Mouse (Mus musculus) spleen, adult 2 months (tissue): Measurements from ENCODE around the gene Id4. TPM values are rescaled to one million over a fixed set of nuclear protein-coding genes. Genes with fewer than 3 reads are reported as not detected.

Source experiments
- DNase-seq, 2 experiments: peaks; one replicate each; pipeline versions ENCODE4 v3.0.0 to v3.0.0-alpha.2; 2012 to 2021; ENCODE audit warnings: low spot score in 2 of 2, low read depth in 1 of 2
- H3K27ac ChIP-seq: fragments of 200-500 bp; 2 replicates; pipeline ENCODE4 v1.5.1; 2012; ENCODE audit warnings: low read length, inconsistent platforms; ENCODE audit not compliant: insufficient read depth
- H3K27me3 ChIP-seq: fragments of 200-500 bp; 2 replicates; pipeline ENCODE4 v1.6.1; 2012; ENCODE audit warnings: mild to moderate bottlenecking, moderate library complexity, low read length, inconsistent platforms; ENCODE audit not compliant: control insufficient read depth, insufficient read depth
- H3K36me3 ChIP-seq: fragments of 200-500 bp; 2 replicates; pipeline ENCODE4 v1.6.1; 2012; ENCODE audit warnings: mild to moderate bottlenecking, low read length, inconsistent platforms; ENCODE audit not compliant: control insufficient read depth, insufficient read depth
- H3K4me1 ChIP-seq: fragments of 200-500 bp; 2 replicates; pipeline ENCODE4 v1.6.1; 2011; ENCODE audit warnings: inconsistent platforms; ENCODE audit not compliant: control insufficient read depth, insufficient read depth, insufficient read length
- H3K4me3 ChIP-seq: fragments of 200-500 bp; 2 replicates; pipeline ENCODE4 v1.5.1; 2011; ENCODE audit warnings: mild to moderate bottlenecking, inconsistent platforms; ENCODE audit not compliant: insufficient read depth, insufficient read length; ENCODE audit errors: extremely low read depth
- CTCF ChIP-seq: fragments of 200-500 bp; IDR thresholded peaks from 2 replicates; pipeline ENCODE4 v1.5.1; 2011; ENCODE audit warnings: mild to moderate bottlenecking, inconsistent platforms; ENCODE audit not compliant: insufficient read depth, insufficient read length, insufficient replicate concordance; ENCODE audit errors: extremely low read depth
- POLR2A ChIP-seq: fragments of 200-500 bp; IDR thresholded peaks from 2 replicates; pipeline ENCODE4 v1.6.1; 2011; ENCODE audit warnings: low read depth, low read length, inconsistent platforms
- WGBS: fragments of 180-500 bp; shearing (Covaris S2); methylation state at CpG from one replicate; pipeline ENCODE4 v1.1.7; 2018; 5-methylcytosine and 5-hydroxymethylcytosine counted together
- polyA plus RNA-seq: library from polyadenylated mRNA; depleted of rRNA; stranded (reverse); fragments of >200 nt; gene quantifications from 2 replicates; pipeline ENCODE4 v1.2.3, GENCODE M21; 2012

Gene Id4
- polyA plus RNA-seq, 1 experiment = 3.0 TPM

DNA sequence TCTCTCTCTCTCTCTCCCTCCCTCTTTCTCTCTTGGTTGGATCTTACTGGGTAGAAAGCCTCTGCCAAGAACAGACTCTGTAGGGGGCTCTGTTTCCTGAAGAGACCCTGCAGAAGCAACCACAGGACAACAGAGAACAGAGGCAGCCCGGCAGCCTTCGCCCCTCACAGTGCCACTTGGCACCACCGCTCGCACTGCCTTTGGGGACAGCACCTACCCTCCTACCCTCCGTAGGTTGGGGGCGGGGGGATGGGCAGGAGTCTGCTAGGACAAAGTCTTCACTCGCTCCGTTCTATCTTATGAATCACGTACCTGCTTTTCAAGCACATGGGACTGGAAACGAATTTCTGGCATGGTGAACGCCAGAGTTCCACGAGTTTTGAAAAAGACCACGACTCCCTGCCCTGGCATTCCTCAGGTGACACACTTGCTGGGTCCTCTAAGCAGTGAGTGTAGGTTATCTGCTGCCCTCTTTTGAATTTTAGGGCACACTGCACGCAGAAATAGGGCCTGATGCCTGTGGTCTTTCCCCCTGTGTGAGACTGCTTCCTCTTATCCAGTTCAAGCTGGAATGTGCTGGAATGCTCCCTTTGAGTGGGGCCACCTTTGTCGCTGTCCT, 12.5 kb downstream of the Id4 start:
- Histone ChIP-seq H3K4me1 (no peaks in the 10 kb centered on the region), H3K27me3 (no peaks in the 10 kb centered on the region), H3K27ac (no peak overlapping the region), H3K4me3 (no peak overlapping the region), H3K36me3 (no peaks in the 10 kb centered on the region)
- WGBS = 7% methylated on average over 15 of the region's 15 CpGs
- no peak for TF ChIP-seq CTCF
- TF ChIP-seq POLR2A = no peak
- DNase-seq = no peak

DNA sequence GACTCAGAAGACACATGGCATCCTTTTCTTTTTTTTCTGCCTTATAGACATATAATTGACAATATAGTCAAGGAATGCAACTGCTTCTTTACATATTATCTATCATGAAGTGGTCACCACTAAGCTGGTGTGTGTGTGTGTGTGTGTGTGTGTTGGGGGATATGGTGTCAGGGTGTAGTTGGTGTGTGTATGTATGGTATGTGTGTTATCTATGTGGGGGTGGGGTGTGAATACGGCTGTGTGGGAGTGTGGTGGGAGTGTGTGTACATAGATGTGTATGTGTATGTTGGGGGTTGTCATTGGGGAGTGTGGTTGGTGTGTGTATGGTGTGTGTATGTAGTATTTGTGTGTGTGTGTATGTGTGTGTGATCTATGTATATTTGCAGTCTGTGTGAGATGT, 13.1 kb downstream of the Id4 start:
- no peaks in the 10 kb centered on the region for H3K27me3 ChIP-seq
- no peaks in the 10 kb centered on the region for H3K36me3 ChIP-seq
- 79% methylated on average over 1 of the region's 1 CpGs for WGBS
- TF ChIP-seq CTCF (no peak), POLR2A (no peak)
- no peak overlapping the region for H3K27ac ChIP-seq
- no peak overlapping the region for H3K4me3 ChIP-seq
- H3K4me1 ChIP-seq = no peaks in the 10 kb centered on the region
- DNase-seq = no peak

DNA sequence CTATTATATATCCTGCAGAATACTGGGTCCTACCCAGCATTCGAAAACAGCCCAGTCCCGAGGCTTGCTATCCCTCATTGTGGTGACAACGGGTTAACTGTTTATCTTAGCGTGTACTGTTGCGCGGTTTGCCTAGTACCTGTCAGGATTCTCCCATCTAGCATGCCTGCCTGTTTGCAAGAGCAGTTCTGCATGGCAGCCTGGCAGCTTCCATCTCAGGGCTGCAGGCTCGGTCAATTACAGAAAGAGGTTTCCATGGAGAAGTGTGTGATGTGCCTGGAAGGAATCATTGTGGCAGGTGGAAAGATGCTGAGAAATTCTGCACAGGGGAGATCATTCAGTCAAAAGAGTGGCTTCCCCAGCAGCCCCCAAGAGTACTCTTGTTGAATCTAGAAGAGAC, 16.0 kb downstream of the Id4 start:
- H3K27ac ChIP-seq = no peak overlapping the region
- H3K27me3 ChIP-seq = no peaks in the 10 kb centered on the region
- TF ChIP-seq POLR2A (no peak), CTCF (no peak)
- no peaks in the 10 kb centered on the region for H3K36me3 ChIP-seq
- DNase-seq = no peak
- H3K4me1 ChIP-seq = no peaks in the 10 kb centered on the region
- 93% methylated on average over 7 of the region's 7 CpGs for WGBS
- no peak overlapping the region for H3K4me3 ChIP-seq

DNA sequence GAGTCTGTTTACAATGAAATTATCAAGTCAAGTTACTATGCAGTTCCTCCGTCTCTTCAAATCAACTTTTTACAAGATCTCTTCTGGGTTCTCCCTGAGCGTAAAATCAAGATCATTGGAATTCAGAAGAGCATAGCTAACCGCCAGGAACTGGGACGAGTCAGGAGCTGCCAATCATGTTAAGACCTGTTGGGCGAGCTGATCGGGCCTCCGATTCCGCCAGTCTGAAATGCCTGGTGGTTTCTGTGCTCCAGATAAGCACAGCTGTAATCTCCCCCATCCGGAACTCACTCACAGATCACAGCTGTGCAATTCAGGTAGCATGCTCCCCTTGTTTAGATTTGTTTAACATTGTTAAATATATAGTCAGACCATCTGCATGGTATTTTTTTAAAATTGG, 23.4 kb downstream of the Id4 start:
- DNase-seq = no peak
- Histone ChIP-seq H3K27me3 (no peaks in the 10 kb centered on the region), H3K4me3 (no peak overlapping the region), H3K27ac (no peak overlapping the region), H3K4me1 (no peaks in the 10 kb centered on the region), H3K36me3 (no peaks in the 10 kb centered on the region)
- 92% methylated on average over 9 of the region's 9 CpGs for WGBS
- no peak for TF ChIP-seq CTCF
- TF ChIP-seq POLR2A = no peak

DNA sequence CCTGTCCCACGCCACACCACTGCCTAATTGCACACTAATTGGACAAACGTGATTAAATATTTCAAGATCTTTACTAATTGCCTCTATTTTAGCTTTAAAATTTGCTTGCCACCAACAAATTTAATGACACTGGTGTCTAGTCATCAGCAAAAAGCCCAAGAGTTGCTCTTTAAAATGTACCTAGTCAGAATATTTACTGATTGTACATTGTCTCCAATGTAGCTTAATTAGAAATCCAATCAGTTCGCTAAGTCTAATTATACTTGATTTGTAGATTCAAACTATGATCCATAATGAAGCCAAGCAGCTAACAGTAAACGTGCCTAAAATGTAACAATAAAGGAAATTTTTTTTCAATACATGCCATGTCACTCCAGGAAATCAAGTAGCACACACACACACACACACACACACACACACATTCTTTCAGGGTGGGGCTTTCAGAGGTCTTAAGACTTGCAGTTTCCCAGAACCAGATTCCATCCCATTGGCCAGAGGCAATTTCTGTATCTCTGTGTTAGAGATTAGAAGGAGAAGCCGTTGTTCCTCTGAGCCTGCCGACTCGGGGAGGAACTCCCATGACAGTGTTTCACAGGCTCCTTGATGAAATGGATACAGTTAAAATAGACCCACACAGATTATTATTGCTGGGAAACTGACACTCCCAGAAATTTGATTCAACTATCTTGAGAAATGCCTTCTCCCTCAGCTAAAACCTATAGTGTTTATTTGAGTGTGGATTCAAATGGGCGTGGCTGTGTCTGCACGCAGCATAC, 24.1 kb downstream of the Id4 start:
- H3K36me3 ChIP-seq = no peaks in the 10 kb centered on the region
- no peaks in the 10 kb centered on the region for H3K27me3 ChIP-seq
- H3K27ac ChIP-seq = no peak overlapping the region
- TF ChIP-seq POLR2A (no peak), CTCF (no peak)
- no peak for DNase-seq
- no peak overlapping the region for H3K4me3 ChIP-seq
- WGBS = 86% methylated on average over 9 of the region's 9 CpGs
- no peaks in the 10 kb centered on the region for H3K4me1 ChIP-seq

DNA sequence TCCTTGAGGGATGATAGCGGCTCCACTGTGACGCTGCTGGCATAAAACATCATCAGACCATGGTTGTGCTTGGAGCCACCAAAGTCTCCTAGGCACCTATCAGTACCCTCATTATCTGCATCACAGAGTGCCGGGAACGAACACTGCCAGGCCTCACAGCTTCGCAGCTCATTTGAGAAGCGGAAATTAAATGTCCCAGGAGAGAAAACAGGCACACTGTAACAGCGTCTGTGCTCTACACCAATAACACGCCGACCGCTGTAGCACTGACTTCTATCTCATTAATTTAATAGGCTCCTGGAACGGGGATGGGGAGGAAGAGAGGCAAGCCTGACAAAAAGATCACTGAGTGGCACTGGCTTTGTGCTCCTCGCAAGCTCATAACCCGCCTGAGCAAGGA, 29.4 kb downstream of the Id4 start:
- TF ChIP-seq CTCF (no peak), POLR2A (no peak)
- WGBS = 83% methylated on average over 13 of the region's 13 CpGs
- Histone ChIP-seq H3K27ac (no peak overlapping the region), H3K36me3 (no peaks in the 10 kb centered on the region), H3K27me3 (no peaks in the 10 kb centered on the region), H3K4me3 (no peak overlapping the region), H3K4me1 (no peaks in the 10 kb centered on the region)
- DNase-seq = no peak

DNA sequence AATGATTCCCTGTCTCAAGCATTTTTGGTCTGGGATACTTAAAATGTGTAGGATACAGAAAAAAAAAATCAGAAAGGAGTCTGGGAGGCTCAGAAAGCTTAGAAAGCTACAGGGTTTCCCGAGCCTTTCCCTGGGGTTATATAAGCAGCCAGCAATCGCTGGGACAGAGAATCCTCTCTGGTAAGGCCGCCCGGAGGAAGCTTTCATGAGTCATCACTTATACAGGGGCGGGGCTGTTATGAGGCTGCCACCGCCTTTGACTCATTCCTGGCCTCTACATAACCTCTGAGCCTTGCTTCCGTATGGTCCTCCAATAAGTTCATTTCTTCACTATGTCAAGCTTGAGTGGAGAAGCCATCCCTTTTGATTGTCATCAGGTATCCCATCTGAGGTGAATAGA, 53.5 kb downstream of the Id4 start:
- no peak overlapping the region for H3K27ac ChIP-seq
- H3K36me3 ChIP-seq = no peaks in the 10 kb centered on the region
- H3K4me3 ChIP-seq = no peak overlapping the region
- WGBS = 46% methylated on average over 7 of the region's 7 CpGs
- no peaks in the 10 kb centered on the region for H3K27me3 ChIP-seq
- DNase-seq = no peak
- no peaks in the 10 kb centered on the region for H3K4me1 ChIP-seq
- TF ChIP-seq POLR2A = no peak
- TF ChIP-seq CTCF = no peak
